Mouse (Mus musculus) thymus, adult 2 months (tissue): ENCODE data around the gene Rassf8. TPM values are rescaled to one million over a fixed set of nuclear protein-coding genes. Genes with fewer than 3 reads are reported as not detected.

ENCODE experiments used
- DNase-seq: peaks from one replicate; pipeline ENCODE4 v3.0.0; 2021
- H3K27ac ChIP-seq: fragments of 200-500 bp; 2 replicates; pipeline ENCODE4 v1.5.1; 2012; ENCODE audit warnings: low read length, control low read depth; ENCODE audit not compliant: control insufficient read depth, insufficient read depth
- H3K27me3 ChIP-seq: fragments of 200-500 bp; 2 replicates; pipeline ENCODE4 v1.6.1; 2012; ENCODE audit warnings: mild to moderate bottlenecking, low read length, moderate library complexity, mixed read lengths; ENCODE audit not compliant: control insufficient read depth, insufficient read depth
- H3K36me3 ChIP-seq: fragments of 200-500 bp; 2 replicates; pipeline ENCODE4 v1.6.1; 2012; ENCODE audit warnings: mild to moderate bottlenecking, low read length, moderate library complexity; ENCODE audit not compliant: control insufficient read depth, insufficient read depth
- H3K4me1 ChIP-seq: fragments of 200-500 bp; replicated peaks from 2 replicates; pipeline ENCODE4 v1.6.1; 2012; ENCODE audit warnings: low read length; ENCODE audit not compliant: control insufficient read depth, insufficient read depth
- H3K4me3 ChIP-seq: fragments of 200-500 bp; 2 replicates; pipeline ENCODE4 v1.5.1; 2012; ENCODE audit warnings: mild to moderate bottlenecking, low read length, control low read depth, moderate library complexity; ENCODE audit not compliant: control insufficient read depth, insufficient read depth
- CTCF ChIP-seq: fragments of 200-500 bp; IDR thresholded peaks from 2 replicates; pipeline ENCODE4 v1.5.1; 2012; ENCODE audit warnings: mild to moderate bottlenecking, control low read depth, low read length, moderate library complexity, borderline replicate concordance; ENCODE audit not compliant: control insufficient read depth, poor library complexity, insufficient read depth; ENCODE audit errors: extremely low read depth
- POLR2A ChIP-seq: fragments of 200-500 bp; IDR thresholded peaks from 2 replicates; pipeline ENCODE4 v1.6.1; 2012; ENCODE audit warnings: mild to moderate bottlenecking, low read length, control low read depth, moderate library complexity; ENCODE audit not compliant: control insufficient read depth, poor library complexity, insufficient read depth; ENCODE audit errors: extremely low read depth
- WGBS: fragments of 180-500 bp; shearing (Covaris S2); methylation state at CpG from one replicate; pipeline ENCODE4 v1.1.7; 2018; 5-methylcytosine and 5-hydroxymethylcytosine counted together
- polyA plus RNA-seq: library from polyadenylated mRNA; depleted of rRNA; stranded (reverse); fragments of >200 nt; gene quantifications from 2 replicates; pipeline ENCODE4 v1.2.3, GENCODE M21; 2012

The Rassf8 gene
- polyA plus RNA-seq, 1 experiment, result 5.3 TPM

- Histone ChIP-seq H3K27me3 (peaks cover 4% of the 10 kb centered on the region; the same call in 1 of the 2 replicates), H3K27ac (no peak overlapping the region), H3K4me3 (peak overlapping the region; percentile 51), H3K4me1 (peaks cover 4% of the 10 kb centered on the region; the same call in 1 of the 2 replicates), H3K36me3 (no peaks in the 10 kb centered on the region)
- under 1% methylated on average over 55 of the region's 55 CpGs for WGBS
- no peak for TF ChIP-seq CTCF
- TF ChIP-seq POLR2A, result no peak
- peak; percentile 41 for DNase-seq
Measured at GRCm38 (mm10) chr6:145746921-145747670, 548 bp downstream of the Rassf8 start.

DNA sequence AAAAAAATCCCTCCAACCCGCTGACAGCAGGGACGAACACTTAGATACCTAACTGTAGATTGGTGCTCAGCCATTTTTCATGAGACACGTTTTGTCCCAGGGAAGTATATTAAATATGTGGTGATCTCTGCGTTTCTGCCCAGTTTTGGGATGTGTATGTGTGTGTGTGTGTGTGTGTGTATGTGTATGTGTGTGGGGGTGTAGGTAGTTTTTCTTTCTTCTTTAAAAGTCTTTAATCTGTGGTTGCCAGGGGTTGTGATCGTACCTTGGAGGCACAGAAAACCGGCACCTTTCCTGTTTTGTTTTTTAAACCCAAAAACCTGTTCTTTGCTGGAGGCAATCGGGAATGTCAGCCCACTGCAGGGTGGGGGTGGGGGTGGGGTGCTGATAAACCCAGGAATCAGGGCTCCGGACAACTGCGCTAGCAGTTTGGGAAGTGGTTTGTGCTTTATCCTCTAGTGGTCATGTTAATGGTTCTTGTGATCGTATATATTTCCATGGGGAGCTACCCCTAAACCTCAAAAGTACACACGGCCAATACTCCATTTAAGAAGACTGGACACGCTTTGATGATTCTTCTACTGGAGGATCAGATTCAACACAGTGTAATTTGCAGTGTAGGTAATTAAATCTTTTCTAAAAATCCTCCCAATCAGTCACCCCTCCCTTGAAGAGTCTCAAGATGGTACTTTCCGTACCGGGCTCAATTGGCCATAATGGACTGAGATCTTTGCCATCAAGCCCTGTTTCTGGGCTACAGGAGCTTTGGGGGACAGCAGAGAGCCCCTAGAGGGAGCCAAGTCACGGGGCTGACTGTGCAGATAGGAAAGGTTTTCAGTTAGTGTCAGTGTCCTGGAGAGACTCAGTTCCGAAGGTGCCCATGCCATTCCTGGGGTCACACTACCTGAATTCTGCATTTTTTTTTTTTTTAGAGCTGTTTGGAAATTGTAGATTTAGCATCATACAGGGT, 1.4 kb downstream of the Rassf8 start:
- Histone ChIP-seq H3K27me3 (peaks cover 4% of the 10 kb centered on the region; the same call in 1 of the 2 replicates), H3K27ac (no peak overlapping the region), H3K4me1 (peaks cover 4% of the 10 kb centered on the region; the same call in 1 of the 2 replicates), H3K4me3 (no peak overlapping the region; the same call in 1 of the 2 replicates), H3K36me3 (no peaks in the 10 kb centered on the region)
- no peak for DNase-seq
- WGBS, result 21% methylated on average over 16 of the region's 16 CpGs
- TF ChIP-seq CTCF (no peak), POLR2A (no peak)

- Histone ChIP-seq H3K36me3 (no peaks in the 10 kb centered on the region), H3K27ac (no peak overlapping the region), H3K27me3 (peaks cover 4% of the 10 kb centered on the region; the same call in 1 of the 2 replicates), H3K4me1 (peaks cover 4% of the 10 kb centered on the region; the same call in 1 of the 2 replicates), H3K4me3 (no peak overlapping the region)
- TF ChIP-seq POLR2A, result no peak
- TF ChIP-seq CTCF, result no peak
- 69% methylated on average over 3 of the region's 3 CpGs for WGBS
- no peak for DNase-seq
Measured at GRCm38 (mm10) chr6:145750394-145750793, 3.8 kb downstream of the Rassf8 start.

- Histone ChIP-seq H3K4me3 (no peak overlapping the region), H3K27me3 (0 out of 2 replicates have a peak, but pooled peaks cover 2% of the 10 kb centered on the region), H3K27ac (no peak overlapping the region), H3K4me1 (peaks cover 5% of the 10 kb centered on the region; the same call in 1 of the 2 replicates), H3K36me3 (no peaks in the 10 kb centered on the region)
- 89% methylated on average over 6 of the region's 6 CpGs for WGBS
- TF ChIP-seq CTCF (no peak), POLR2A (no peak)
- no peak for DNase-seq
Measured at GRCm38 (mm10) chr6:145753296-145753695, 6.7 kb downstream of the Rassf8 start.

GRCm38 (mm10) chr6:145754416-145754815, 7.9 kb downstream of the Rassf8 start:
- no peaks in the 10 kb centered on the region for H3K27me3 ChIP-seq
- no peak for DNase-seq
- no peak overlapping the region for H3K27ac ChIP-seq
- 95% methylated on average over 6 of the region's 6 CpGs for WGBS
- H3K4me3 ChIP-seq, result no peak overlapping the region
- H3K36me3 ChIP-seq, result no peaks in the 10 kb centered on the region
- TF ChIP-seq CTCF, result no peak
- TF ChIP-seq POLR2A, result no peak
- peaks cover 5% of the 10 kb centered on the region; the same call in 1 of the 2 replicates for H3K4me1 ChIP-seq

DNA sequence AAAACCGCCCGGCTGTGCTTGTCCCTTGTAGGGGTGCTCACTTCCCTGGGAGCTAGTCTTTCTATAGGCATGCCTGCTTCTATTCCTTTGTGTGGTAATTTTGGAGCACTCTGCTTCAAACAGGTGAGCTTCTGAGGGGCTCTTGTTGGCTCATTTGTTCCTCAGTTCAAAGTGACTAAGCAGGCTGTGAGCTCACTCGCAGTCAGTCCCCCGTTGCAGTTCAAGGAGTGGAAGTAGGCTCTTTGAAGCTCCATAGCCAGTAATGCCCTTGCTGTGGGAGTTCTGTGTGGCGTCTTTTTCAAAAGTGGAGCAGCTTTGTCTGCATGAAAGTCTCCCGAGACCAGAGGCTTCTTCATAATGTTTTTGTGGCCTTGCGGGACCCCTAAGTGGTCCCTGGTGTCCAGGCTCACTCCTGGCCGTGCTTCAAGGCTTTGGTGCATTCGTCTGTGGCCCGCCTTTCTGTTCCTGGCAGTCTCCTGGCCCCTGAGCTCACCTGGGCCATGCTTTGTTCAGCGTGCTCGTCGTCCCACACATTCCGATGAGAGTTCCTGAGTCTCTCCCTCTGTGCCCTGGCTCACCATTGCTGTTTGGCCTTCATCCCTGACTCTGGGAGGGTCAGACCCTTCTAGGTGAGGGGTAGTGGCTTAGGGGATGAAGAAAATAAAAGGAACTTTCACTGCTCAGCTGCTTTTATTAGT, 9.5 kb downstream of the Rassf8 start:
- Histone ChIP-seq H3K4me3 (no peak overlapping the region), H3K27me3 (no peaks in the 10 kb centered on the region), H3K27ac (no peak overlapping the region), H3K36me3 (no peaks in the 10 kb centered on the region), H3K4me1 (peaks cover 12% of the 10 kb centered on the region)
- TF ChIP-seq CTCF (no peak), POLR2A (no peak)
- WGBS, result 79% methylated on average over 14 of the region's 14 CpGs
- no peak for DNase-seq
